Mouse (Mus musculus): ENCODE measurements at regions not wholly inside any gene's neighbourhood (a gene's known extent, or its start where the extent isn't known, plus 50 kb on each side); places are given as distances from the start of the nearest gene placed in this dataset.

GRCm38 (mm10) chr5:45099082-45099481 lies 299.6 kb upstream of the Ldb2 start:
- Histone ChIP-seq H3K79me2 (ENCODE audit: control insufficient read depth, insufficient read depth, low read length) (no peaks in the 10 kb centered on the region), H3K4me1 (ENCODE audit: control insufficient read depth, insufficient read depth, low read length) (no peaks in the 10 kb centered on the region), H3K4me3 (ENCODE audit: insufficient read depth, low read depth, low read length) (no peak overlapping the region), H3K9ac (ENCODE audit: low read depth, low read length) (no peak overlapping the region), H3K27ac (replicated peaks; ENCODE audit: insufficient read depth, low read depth, low read length) (no peak overlapping the region), H3K27me3 (ENCODE audit: control insufficient read depth, insufficient read depth, low read length) (no peaks in the 10 kb centered on the region), H3K36me3 (ENCODE audit: control insufficient read depth, insufficient read depth, low read length) (no peaks in the 10 kb centered on the region)
- no peak for DNase-seq (ENCODE audit: extremely low read depth, low read depth, low spot score)
- TF ChIP-seq CTCF (IDR thresholded peaks at IDR 0.05; ENCODE audit: low read depth, low read length), result no peak
- TF ChIP-seq POLR2A (IDR thresholded peaks at IDR 0.05; ENCODE audit: extremely low read depth, insufficient read depth, low read length), result no peak
- 90% methylated on average over 2 of the region's 2 CpGs for WGBS

GRCm38 (mm10) chr5:45097941-45098340 lies 298.5 kb upstream of the Ldb2 start:
- no peak for TF ChIP-seq CTCF (IDR thresholded peaks at IDR 0.05; ENCODE audit: low read depth, low read length)
- no peak for TF ChIP-seq POLR2A (IDR thresholded peaks at IDR 0.05; ENCODE audit: extremely low read depth, insufficient read depth, low read length)
- no peak for DNase-seq (ENCODE audit: extremely low read depth, low read depth, low spot score)
- no peaks in the 10 kb centered on the region for H3K27me3 ChIP-seq (ENCODE audit: control insufficient read depth, insufficient read depth, low read length)
- no peak overlapping the region for H3K9ac ChIP-seq (ENCODE audit: low read depth, low read length)
- no peak overlapping the region for H3K27ac ChIP-seq (replicated peaks; ENCODE audit: insufficient read depth, low read depth, low read length)
- no peaks in the 10 kb centered on the region for H3K4me1 ChIP-seq (ENCODE audit: control insufficient read depth, insufficient read depth, low read length)
- H3K4me3 ChIP-seq (ENCODE audit: insufficient read depth, low read depth, low read length), result no peak overlapping the region
- no peaks in the 10 kb centered on the region for H3K36me3 ChIP-seq (ENCODE audit: control insufficient read depth, insufficient read depth, low read length)
- whole genome bisulfite sequencing, result 94% methylated on average over 1 of the region's 1 CpGs
- no peaks in the 10 kb centered on the region for H3K79me2 ChIP-seq (ENCODE audit: control insufficient read depth, insufficient read depth, low read length)

GRCm38 (mm10) chr5:45084741-45085140 lies 285.3 kb upstream of the Ldb2 start:
- WGBS, result 89% methylated on average over 1 of the region's 1 CpGs

GRCm38 (mm10) chr5:45082601-45083000 lies 283.1 kb upstream of the Ldb2 start:
- Histone ChIP-seq H3K79me2 (ENCODE audit: control insufficient read depth, insufficient read depth, low read length) (no peaks in the 10 kb centered on the region), H3K27ac (replicated peaks; ENCODE audit: insufficient read depth, low read depth, low read length) (no peak overlapping the region), H3K27me3 (ENCODE audit: control insufficient read depth, insufficient read depth, low read length) (no peaks in the 10 kb centered on the region), H3K36me3 (ENCODE audit: control insufficient read depth, insufficient read depth, low read length) (no peaks in the 10 kb centered on the region), H3K4me1 (ENCODE audit: control insufficient read depth, insufficient read depth, low read length) (no peaks in the 10 kb centered on the region), H3K9ac (ENCODE audit: low read depth, low read length) (no peak overlapping the region), H3K4me3 (ENCODE audit: insufficient read depth, low read depth, low read length) (no peak overlapping the region)
- TF ChIP-seq CTCF (IDR thresholded peaks at IDR 0.05; ENCODE audit: low read depth, low read length), result no peak
- no peak for TF ChIP-seq POLR2A (IDR thresholded peaks at IDR 0.05; ENCODE audit: extremely low read depth, insufficient read depth, low read length)
- DNase-seq (ENCODE audit: extremely low read depth, low read depth, low spot score), result no peak

More at GRCm38 (mm10) chr5:45084741-45085140, 285.3 kb upstream of the Ldb2 start:
- TF ChIP-seq CTCF (IDR thresholded peaks at IDR 0.05; ENCODE audit: low read depth, low read length) (no peak), POLR2A (IDR thresholded peaks at IDR 0.05; ENCODE audit: extremely low read depth, insufficient read depth, low read length) (no peak)
- no peak for DNase-seq (ENCODE audit: extremely low read depth, low read depth, low spot score)
- Histone ChIP-seq H3K9ac (ENCODE audit: low read depth, low read length) (no peak overlapping the region), H3K27ac (replicated peaks; ENCODE audit: insufficient read depth, low read depth, low read length) (no peak overlapping the region), H3K79me2 (ENCODE audit: control insufficient read depth, insufficient read depth, low read length) (no peaks in the 10 kb centered on the region), H3K27me3 (ENCODE audit: control insufficient read depth, insufficient read depth, low read length) (no peaks in the 10 kb centered on the region), H3K4me3 (ENCODE audit: insufficient read depth, low read depth, low read length) (no peak overlapping the region), H3K36me3 (ENCODE audit: control insufficient read depth, insufficient read depth, low read length) (no peaks in the 10 kb centered on the region), H3K4me1 (ENCODE audit: control insufficient read depth, insufficient read depth, low read length) (no peaks in the 10 kb centered on the region)

GRCm38 (mm10) chr5:45076347-45076890 lies 276.9 kb upstream of the Ldb2 start:
- H3K4me1 ChIP-seq (ENCODE audit: control insufficient read depth, insufficient read depth, low read length), result no peaks in the 10 kb centered on the region
- no peak overlapping the region for H3K27ac ChIP-seq (replicated peaks; ENCODE audit: insufficient read depth, low read depth, low read length)
- 84% methylated on average over 4 of the region's 4 CpGs for WGBS
- H3K36me3 ChIP-seq (ENCODE audit: control insufficient read depth, insufficient read depth, low read length), result no peaks in the 10 kb centered on the region
- TF ChIP-seq CTCF (IDR thresholded peaks at IDR 0.05; ENCODE audit: low read depth, low read length) (no peak), POLR2A (IDR thresholded peaks at IDR 0.05; ENCODE audit: extremely low read depth, insufficient read depth, low read length) (no peak)
- no peak for DNase-seq (ENCODE audit: extremely low read depth, low read depth, low spot score)
- H3K27me3 ChIP-seq (ENCODE audit: control insufficient read depth, insufficient read depth, low read length), result no peaks in the 10 kb centered on the region
- H3K9ac ChIP-seq (ENCODE audit: low read depth, low read length), result no peak overlapping the region
- H3K79me2 ChIP-seq (ENCODE audit: control insufficient read depth, insufficient read depth, low read length), result no peaks in the 10 kb centered on the region
- no peak overlapping the region for H3K4me3 ChIP-seq (ENCODE audit: insufficient read depth, low read depth, low read length)

GRCm38 (mm10) chr5:45075195-45075594 lies 275.7 kb upstream of the Ldb2 start:
- no peak for TF ChIP-seq CTCF (IDR thresholded peaks at IDR 0.05; ENCODE audit: low read depth, low read length)
- no peak for TF ChIP-seq POLR2A (IDR thresholded peaks at IDR 0.05; ENCODE audit: extremely low read depth, insufficient read depth, low read length)
- H3K36me3 ChIP-seq (ENCODE audit: control insufficient read depth, insufficient read depth, low read length), result no peaks in the 10 kb centered on the region

More at GRCm38 (mm10) chr5:45075195-45075594, 275.7 kb upstream of the Ldb2 start:
- no peaks in the 10 kb centered on the region for H3K4me1 ChIP-seq (ENCODE audit: control insufficient read depth, insufficient read depth, low read length)
- no peak for DNase-seq (ENCODE audit: extremely low read depth, low read depth, low spot score)
- H3K79me2 ChIP-seq (ENCODE audit: control insufficient read depth, insufficient read depth, low read length), result no peaks in the 10 kb centered on the region
- H3K27ac ChIP-seq (replicated peaks; ENCODE audit: insufficient read depth, low read depth, low read length), result no peak overlapping the region
- no peak overlapping the region for H3K4me3 ChIP-seq (ENCODE audit: insufficient read depth, low read depth, low read length)
- no peak overlapping the region for H3K9ac ChIP-seq (ENCODE audit: low read depth, low read length)
- H3K27me3 ChIP-seq (ENCODE audit: control insufficient read depth, insufficient read depth, low read length), result no peaks in the 10 kb centered on the region

Data from liver, adult 2 months (tissue).